Mouse (Mus musculus): ENCODE results near the gene Sparc.

GRCm38 (mm10) chr11:55392474-55392873, 30.5 kb downstream of the Sparc start:
- no peak for TF ChIP-seq POLR2A (IDR thresholded peaks at IDR 0.05; ENCODE audit: insufficient read depth, low read depth, low read length)
- TF ChIP-seq CTCF (IDR thresholded peaks at IDR 0.05), result no peak
- no peak for TF ChIP-seq EP300 (IDR thresholded peaks at IDR 0.05; ENCODE audit: insufficient read depth, low read depth, low read length)

Measured in heart, adult 2 months (tissue).